Mouse (Mus musculus): ENCODE results near the gene Kcnip4. TPM values are rescaled to one million over a fixed set of nuclear protein-coding genes. Genes with fewer than 3 reads are reported as not detected.
A peak's percentile ranks its signal among the peaks of the same experiment; 100 is the strongest.

Kcnip4 gene
- polyA plus RNA-seq, 1 experiment from 2014 or later, result 4.1 TPM

GRCm38 (mm10) chr5:49291801-49292200 lies 232.9 kb downstream of the Kcnip4 start:
- no peak overlapping the region for H3K27ac ChIP-seq
- H3K9me3 ChIP-seq, result no peaks in the 10 kb centered on the region
- H3K4me2 ChIP-seq (replicated peaks), result no peak overlapping the region
- no peak overlapping the region for H3K4me3 ChIP-seq
- no peak for ATAC-seq (ENCODE audit: low FRiP score, low read depth)
- H3K36me3 ChIP-seq, result no peaks in the 10 kb centered on the region
- H3K4me1 ChIP-seq, result no peaks in the 10 kb centered on the region
- H3K9ac ChIP-seq, result no peak overlapping the region
- H3K27me3 ChIP-seq, result no peaks in the 10 kb centered on the region
- WGBS, result 88% methylated on average over 3 of the region's 3 CpGs

- no peaks in the 10 kb centered on the region for H3K9me3 ChIP-seq
- H3K36me3 ChIP-seq, result no peaks in the 10 kb centered on the region
- no peaks in the 10 kb centered on the region for H3K27me3 ChIP-seq
- no peak overlapping the region for H3K27ac ChIP-seq
- H3K4me1 ChIP-seq, result peaks cover 17% of the 10 kb centered on the region
- H3K4me2 ChIP-seq (replicated peaks), result peak overlapping the region; percentile 65
- no peak overlapping the region for H3K9ac ChIP-seq
- WGBS, result 16% methylated on average over 12 of the region's 12 CpGs
- ATAC-seq (ENCODE audit: low FRiP score, low read depth), result no peak
- peak overlapping the region; percentile 26 for H3K4me3 ChIP-seq
These were observed 239.1 kb downstream of the Kcnip4 start for GRCm38 (mm10) chr5:49285455-49286135.

- Histone ChIP-seq H3K4me2 (replicated peaks) (peak overlapping the region; percentile 65), H3K27ac (no peak overlapping the region), H3K4me1 (peaks cover 17% of the 10 kb centered on the region), H3K9ac (no peak overlapping the region), H3K4me3 (peak overlapping the region; percentile 26; the same call in 1 of the 2 replicates), H3K9me3 (no peaks in the 10 kb centered on the region), H3K27me3 (no peaks in the 10 kb centered on the region), H3K36me3 (no peaks in the 10 kb centered on the region)
- no peak for ATAC-seq (ENCODE audit: low FRiP score, low read depth)
- 36% methylated on average over 6 of the region's 6 CpGs for WGBS
These were observed 239.9 kb downstream of the Kcnip4 start for GRCm38 (mm10) chr5:49284776-49285175.

GRCm38 (mm10) chr5:49283403-49283802 lies 241.3 kb downstream of the Kcnip4 start:
- Histone ChIP-seq H3K4me1 (peaks cover 17% of the 10 kb centered on the region), H3K4me2 (replicated peaks) (no peak overlapping the region), H3K4me3 (no peak overlapping the region), H3K9me3 (no peaks in the 10 kb centered on the region), H3K9ac (no peak overlapping the region), H3K27ac (no peak overlapping the region), H3K36me3 (no peaks in the 10 kb centered on the region), H3K27me3 (no peaks in the 10 kb centered on the region)
- 67% methylated on average over 5 of the region's 5 CpGs for WGBS
- ATAC-seq (ENCODE audit: low FRiP score, low read depth), result no peak

- no peaks in the 10 kb centered on the region for H3K27me3 ChIP-seq
- H3K9ac ChIP-seq, result no peak overlapping the region
- no peak overlapping the region for H3K4me2 ChIP-seq (replicated peaks)
- ATAC-seq (ENCODE audit: low FRiP score, low read depth), result no peak
- no peaks in the 10 kb centered on the region for H3K9me3 ChIP-seq
- no peaks in the 10 kb centered on the region for H3K4me1 ChIP-seq
- H3K36me3 ChIP-seq, result no peaks in the 10 kb centered on the region
- H3K4me3 ChIP-seq, result no peak overlapping the region
- no peak overlapping the region for H3K27ac ChIP-seq
These were observed 252.8 kb downstream of the Kcnip4 start for GRCm38 (mm10) chr5:49271864-49272263.

GRCm38 (mm10) chr5:49268807-49269206 lies 255.9 kb downstream of the Kcnip4 start:
- ATAC-seq (ENCODE audit: low FRiP score, low read depth), result no peak

GRCm38 (mm10) chr5:49259356-49259755 lies 265.4 kb downstream of the Kcnip4 start:
- Histone ChIP-seq H3K4me3 (no peak overlapping the region), H3K4me2 (replicated peaks) (no peak overlapping the region), H3K9ac (no peak overlapping the region), H3K27me3 (no peaks in the 10 kb centered on the region), H3K36me3 (no peaks in the 10 kb centered on the region), H3K9me3 (no peaks in the 10 kb centered on the region), H3K27ac (no peak overlapping the region), H3K4me1 (no peaks in the 10 kb centered on the region)
- no peak for ATAC-seq (ENCODE audit: low FRiP score, low read depth)
- 83% methylated on average over 4 of the region's 4 CpGs for WGBS

More at GRCm38 (mm10) chr5:49268807-49269206, 255.9 kb downstream of the Kcnip4 start:
- Histone ChIP-seq H3K36me3 (no peaks in the 10 kb centered on the region), H3K27ac (no peak overlapping the region), H3K9me3 (no peaks in the 10 kb centered on the region), H3K4me2 (replicated peaks) (no peak overlapping the region), H3K4me3 (no peak overlapping the region), H3K9ac (no peak overlapping the region), H3K27me3 (no peaks in the 10 kb centered on the region), H3K4me1 (no peaks in the 10 kb centered on the region)
- WGBS, result 79% methylated on average over 8 of the region's 8 CpGs

GRCm38 (mm10) chr5:49256850-49257249 lies 267.9 kb downstream of the Kcnip4 start:
- 84% methylated on average over 3 of the region's 3 CpGs for WGBS
- Histone ChIP-seq H3K4me1 (no peaks in the 10 kb centered on the region), H3K36me3 (no peaks in the 10 kb centered on the region), H3K9ac (no peak overlapping the region), H3K9me3 (no peaks in the 10 kb centered on the region), H3K27ac (no peak overlapping the region), H3K27me3 (no peaks in the 10 kb centered on the region), H3K4me2 (replicated peaks) (no peak overlapping the region), H3K4me3 (no peak overlapping the region)
- ATAC-seq (ENCODE audit: low FRiP score, low read depth), result no peak

GRCm38 (mm10) chr5:49255983-49256382 lies 268.7 kb downstream of the Kcnip4 start:
- Histone ChIP-seq H3K36me3 (no peaks in the 10 kb centered on the region), H3K9ac (no peak overlapping the region), H3K4me2 (replicated peaks) (no peak overlapping the region), H3K4me3 (no peak overlapping the region), H3K27ac (no peak overlapping the region), H3K4me1 (no peaks in the 10 kb centered on the region), H3K27me3 (no peaks in the 10 kb centered on the region), H3K9me3 (no peaks in the 10 kb centered on the region)
- 75% methylated on average over 4 of the region's 4 CpGs for WGBS
- no peak for ATAC-seq (ENCODE audit: low FRiP score, low read depth)

GRCm38 (mm10) chr5:49247081-49247480 lies 277.6 kb downstream of the Kcnip4 start:
- Histone ChIP-seq H3K9ac (no peak overlapping the region), H3K27me3 (no peaks in the 10 kb centered on the region), H3K4me1 (no peaks in the 10 kb centered on the region), H3K4me3 (no peak overlapping the region), H3K27ac (no peak overlapping the region), H3K9me3 (no peaks in the 10 kb centered on the region), H3K4me2 (replicated peaks) (no peak overlapping the region), H3K36me3 (no peaks in the 10 kb centered on the region)
- ATAC-seq (ENCODE audit: low FRiP score, low read depth), result no peak
- 79% methylated on average over 2 of the region's 2 CpGs for WGBS

- no peak overlapping the region for H3K4me2 ChIP-seq (replicated peaks)
- WGBS, result 80% methylated on average over 4 of the region's 4 CpGs
- ATAC-seq (ENCODE audit: low FRiP score, low read depth), result no peak
These were observed 280.3 kb downstream of the Kcnip4 start for GRCm38 (mm10) chr5:49244414-49244813.

GRCm38 (mm10) chr5:49241708-49242107 lies 283.0 kb downstream of the Kcnip4 start:
- Histone ChIP-seq H3K4me3 (no peak overlapping the region), H3K36me3 (no peaks in the 10 kb centered on the region), H3K9me3 (no peaks in the 10 kb centered on the region), H3K27me3 (no peaks in the 10 kb centered on the region), H3K4me1 (no peaks in the 10 kb centered on the region), H3K27ac (no peak overlapping the region), H3K4me2 (replicated peaks) (no peak overlapping the region), H3K9ac (no peak overlapping the region)
- 98% methylated on average over 6 of the region's 6 CpGs for WGBS
- ATAC-seq (ENCODE audit: low FRiP score, low read depth), result no peak

More at GRCm38 (mm10) chr5:49244414-49244813, 280.3 kb downstream of the Kcnip4 start:
- Histone ChIP-seq H3K4me3 (no peak overlapping the region), H3K36me3 (no peaks in the 10 kb centered on the region), H3K27me3 (no peaks in the 10 kb centered on the region), H3K9me3 (no peaks in the 10 kb centered on the region), H3K9ac (no peak overlapping the region), H3K27ac (no peak overlapping the region), H3K4me1 (no peaks in the 10 kb centered on the region)

- Histone ChIP-seq H3K36me3 (no peaks in the 10 kb centered on the region), H3K4me1 (no peaks in the 10 kb centered on the region), H3K9ac (no peak overlapping the region), H3K9me3 (no peaks in the 10 kb centered on the region), H3K4me2 (replicated peaks) (no peak overlapping the region), H3K4me3 (no peak overlapping the region), H3K27me3 (no peaks in the 10 kb centered on the region), H3K27ac (no peak overlapping the region)
- WGBS, result 58% methylated on average over 4 of the region's 4 CpGs
- no peak for ATAC-seq (ENCODE audit: low FRiP score, low read depth)
These were observed 323.4 kb downstream of the Kcnip4 start for GRCm38 (mm10) chr5:49201164-49201756.
